Mouse (Mus musculus): ENCODE measurements at regions not wholly inside any gene's neighbourhood (a gene's known extent, or its start where the extent isn't known, plus 50 kb on each side); places are given as distances from the start of the nearest gene placed in this dataset.

DNA sequence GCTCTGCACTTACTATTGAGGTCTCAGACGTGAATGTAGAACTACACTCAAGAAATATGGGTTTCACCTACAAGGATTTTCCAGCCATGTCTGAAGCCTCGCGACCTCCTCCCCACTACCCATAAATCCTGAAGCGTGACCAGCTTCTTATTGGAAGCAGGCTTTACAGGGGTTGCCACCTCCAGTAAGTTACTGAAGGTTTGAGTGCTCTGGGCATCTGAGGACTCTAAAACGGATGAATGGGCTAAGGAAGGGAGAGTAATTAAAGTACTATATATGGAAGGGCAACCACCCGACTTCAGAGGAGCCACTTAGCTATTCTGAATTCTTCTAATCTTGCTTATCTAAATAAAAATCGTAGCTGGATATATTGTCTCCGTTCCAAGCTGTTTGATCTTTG, 136.1 kb upstream of the Hmga2 start:
- H3K9ac ChIP-seq (ENCODE audit: low read depth, low read length) = no peak overlapping the region
- no peak overlapping the region for H3K4me2 ChIP-seq (ENCODE audit: low read length)
- 74% methylated on average over 8 of the region's 8 CpGs for WGBS
- H3K27me3 ChIP-seq (ENCODE audit: control insufficient read depth, insufficient read depth, low read depth, low read length) = no peaks in the 10 kb centered on the region
- no peaks in the 10 kb centered on the region for H3K36me3 ChIP-seq (ENCODE audit: control insufficient read depth, insufficient read depth, low read length)
- no peak for ATAC-seq
- no peak overlapping the region for H3K4me3 ChIP-seq (ENCODE audit: low read depth, low read length)
- no peak overlapping the region for H3K27ac ChIP-seq (ENCODE audit: low read length)
- H3K9me3 ChIP-seq (replicated peaks; ENCODE audit: control insufficient read depth, low read length, poor library complexity, severe bottlenecking) = no peaks in the 10 kb centered on the region
- H3K4me1 ChIP-seq (ENCODE audit: control insufficient read depth, insufficient read depth, low read length) = no peaks in the 10 kb centered on the region

- no peak overlapping the region for H3K4me2 ChIP-seq (ENCODE audit: low read length)
- WGBS = 83% methylated on average over 10 of the region's 10 CpGs
- H3K4me3 ChIP-seq (ENCODE audit: low read depth, low read length) = no peak overlapping the region
- no peaks in the 10 kb centered on the region for H3K9me3 ChIP-seq (replicated peaks; ENCODE audit: control insufficient read depth, low read length, poor library complexity, severe bottlenecking)
- H3K9ac ChIP-seq (ENCODE audit: low read depth, low read length) = no peak overlapping the region
- H3K36me3 ChIP-seq (ENCODE audit: control insufficient read depth, insufficient read depth, low read length) = no peaks in the 10 kb centered on the region
- no peak for ATAC-seq
- H3K27ac ChIP-seq (ENCODE audit: low read length) = no peak overlapping the region
- H3K4me1 ChIP-seq (ENCODE audit: control insufficient read depth, insufficient read depth, low read length) = no peaks in the 10 kb centered on the region
- no peaks in the 10 kb centered on the region for H3K27me3 ChIP-seq (ENCODE audit: control insufficient read depth, insufficient read depth, low read depth, low read length)
These were observed 133.8 kb upstream of the Hmga2 start for GRCm38 (mm10) chr10:120610076-120610475.

GRCm38 (mm10) chr10:120604506-120604905, 128.2 kb upstream of the Hmga2 start:
- Histone ChIP-seq H3K36me3 (ENCODE audit: control insufficient read depth, insufficient read depth, low read length) (no peaks in the 10 kb centered on the region), H3K9me3 (replicated peaks; ENCODE audit: control insufficient read depth, low read length, poor library complexity, severe bottlenecking) (no peaks in the 10 kb centered on the region), H3K27me3 (ENCODE audit: control insufficient read depth, insufficient read depth, low read depth, low read length) (no peaks in the 10 kb centered on the region), H3K4me3 (ENCODE audit: low read depth, low read length) (no peak overlapping the region), H3K27ac (ENCODE audit: low read length) (no peak overlapping the region), H3K4me2 (ENCODE audit: low read length) (no peak overlapping the region), H3K9ac (ENCODE audit: low read depth, low read length) (no peak overlapping the region), H3K4me1 (ENCODE audit: control insufficient read depth, insufficient read depth, low read length) (no peaks in the 10 kb centered on the region)
- no peak for ATAC-seq
- 28% methylated on average over 7 of the region's 7 CpGs for WGBS

GRCm38 (mm10) chr10:120603167-120603566, 126.9 kb upstream of the Hmga2 start:
- no peaks in the 10 kb centered on the region for H3K36me3 ChIP-seq (ENCODE audit: control insufficient read depth, insufficient read depth, low read length)
- 88% methylated on average over 4 of the region's 4 CpGs for WGBS
- H3K9me3 ChIP-seq (replicated peaks; ENCODE audit: control insufficient read depth, low read length, poor library complexity, severe bottlenecking) = no peaks in the 10 kb centered on the region

GRCm38 (mm10) chr10:120600735-120601134, 124.5 kb upstream of the Hmga2 start:
- Histone ChIP-seq H3K27ac (ENCODE audit: low read length) (no peak overlapping the region), H3K9ac (ENCODE audit: low read depth, low read length) (no peak overlapping the region), H3K9me3 (replicated peaks; ENCODE audit: control insufficient read depth, low read length, poor library complexity, severe bottlenecking) (no peaks in the 10 kb centered on the region), H3K4me1 (ENCODE audit: control insufficient read depth, insufficient read depth, low read length) (no peaks in the 10 kb centered on the region), H3K27me3 (ENCODE audit: control insufficient read depth, insufficient read depth, low read depth, low read length) (no peaks in the 10 kb centered on the region), H3K4me2 (ENCODE audit: low read length) (no peak overlapping the region), H3K4me3 (ENCODE audit: low read depth, low read length) (no peak overlapping the region), H3K36me3 (ENCODE audit: control insufficient read depth, insufficient read depth, low read length) (no peaks in the 10 kb centered on the region)
- 92% methylated on average over 5 of the region's 5 CpGs for WGBS
- ATAC-seq = no peak

More at GRCm38 (mm10) chr10:120603167-120603566, 126.9 kb upstream of the Hmga2 start:
- no peak overlapping the region for H3K4me2 ChIP-seq (ENCODE audit: low read length)
- H3K27me3 ChIP-seq (ENCODE audit: control insufficient read depth, insufficient read depth, low read depth, low read length) = no peaks in the 10 kb centered on the region
- no peaks in the 10 kb centered on the region for H3K4me1 ChIP-seq (ENCODE audit: control insufficient read depth, insufficient read depth, low read length)
- no peak overlapping the region for H3K4me3 ChIP-seq (ENCODE audit: low read depth, low read length)
- no peak overlapping the region for H3K9ac ChIP-seq (ENCODE audit: low read depth, low read length)
- H3K27ac ChIP-seq (ENCODE audit: low read length) = no peak overlapping the region
- ATAC-seq = no peak

- no peaks in the 10 kb centered on the region for H3K9me3 ChIP-seq (replicated peaks; ENCODE audit: control insufficient read depth, low read length, poor library complexity, severe bottlenecking)
- ATAC-seq = no peak
- 91% methylated on average over 6 of the region's 6 CpGs for WGBS
- H3K27me3 ChIP-seq (ENCODE audit: control insufficient read depth, insufficient read depth, low read depth, low read length) = no peaks in the 10 kb centered on the region
- H3K4me3 ChIP-seq (ENCODE audit: low read depth, low read length) = no peak overlapping the region
- H3K9ac ChIP-seq (ENCODE audit: low read depth, low read length) = no peak overlapping the region
- H3K4me2 ChIP-seq (ENCODE audit: low read length) = no peak overlapping the region
- no peaks in the 10 kb centered on the region for H3K4me1 ChIP-seq (ENCODE audit: control insufficient read depth, insufficient read depth, low read length)
- no peak overlapping the region for H3K27ac ChIP-seq (ENCODE audit: low read length)
- no peaks in the 10 kb centered on the region for H3K36me3 ChIP-seq (ENCODE audit: control insufficient read depth, insufficient read depth, low read length)
These were observed 123.3 kb upstream of the Hmga2 start for GRCm38 (mm10) chr10:120599551-120599950.

- Histone ChIP-seq H3K4me1 (ENCODE audit: control insufficient read depth, insufficient read depth, low read length) (no peaks in the 10 kb centered on the region), H3K9me3 (replicated peaks; ENCODE audit: control insufficient read depth, low read length, poor library complexity, severe bottlenecking) (no peaks in the 10 kb centered on the region), H3K9ac (ENCODE audit: low read depth, low read length) (no peak overlapping the region), H3K27me3 (ENCODE audit: control insufficient read depth, insufficient read depth, low read depth, low read length) (no peaks in the 10 kb centered on the region), H3K36me3 (ENCODE audit: control insufficient read depth, insufficient read depth, low read length) (no peaks in the 10 kb centered on the region), H3K27ac (ENCODE audit: low read length) (no peak overlapping the region), H3K4me3 (ENCODE audit: low read depth, low read length) (no peak overlapping the region), H3K4me2 (ENCODE audit: low read length) (no peak overlapping the region)
- 83% methylated on average over 9 of the region's 9 CpGs for WGBS
- no peak for ATAC-seq
These were observed 121.1 kb upstream of the Hmga2 start for GRCm38 (mm10) chr10:120597320-120597887.

GRCm38 (mm10) chr10:120595145-120595544, 118.9 kb upstream of the Hmga2 start:
- H3K4me1 ChIP-seq (ENCODE audit: control insufficient read depth, insufficient read depth, low read length) = no peaks in the 10 kb centered on the region
- H3K4me2 ChIP-seq (ENCODE audit: low read length) = no peak overlapping the region
- H3K9me3 ChIP-seq (replicated peaks; ENCODE audit: control insufficient read depth, low read length, poor library complexity, severe bottlenecking) = no peaks in the 10 kb centered on the region
- no peak overlapping the region for H3K9ac ChIP-seq (ENCODE audit: low read depth, low read length)
- no peak overlapping the region for H3K27ac ChIP-seq (ENCODE audit: low read length)
- WGBS = 93% methylated on average over 3 of the region's 3 CpGs
- no peaks in the 10 kb centered on the region for H3K27me3 ChIP-seq (ENCODE audit: control insufficient read depth, insufficient read depth, low read depth, low read length)
- H3K4me3 ChIP-seq (ENCODE audit: low read depth, low read length) = no peak overlapping the region
- ATAC-seq = no peak
- H3K36me3 ChIP-seq (ENCODE audit: control insufficient read depth, insufficient read depth, low read length) = no peaks in the 10 kb centered on the region

- no peak for ATAC-seq
These were observed 117.6 kb upstream of the Hmga2 start for GRCm38 (mm10) chr10:120593876-120594275.

More at GRCm38 (mm10) chr10:120593876-120594275, 117.6 kb upstream of the Hmga2 start:
- H3K27ac ChIP-seq (ENCODE audit: low read length) = no peak overlapping the region
- no peak overlapping the region for H3K9ac ChIP-seq (ENCODE audit: low read depth, low read length)
- no peaks in the 10 kb centered on the region for H3K9me3 ChIP-seq (replicated peaks; ENCODE audit: control insufficient read depth, low read length, poor library complexity, severe bottlenecking)
- H3K4me2 ChIP-seq (ENCODE audit: low read length) = no peak overlapping the region
- no peaks in the 10 kb centered on the region for H3K4me1 ChIP-seq (ENCODE audit: control insufficient read depth, insufficient read depth, low read length)
- H3K36me3 ChIP-seq (ENCODE audit: control insufficient read depth, insufficient read depth, low read length) = no peaks in the 10 kb centered on the region
- H3K4me3 ChIP-seq (ENCODE audit: low read depth, low read length) = no peak overlapping the region
- no peaks in the 10 kb centered on the region for H3K27me3 ChIP-seq (ENCODE audit: control insufficient read depth, insufficient read depth, low read depth, low read length)
